Mouse (Mus musculus) heart, postnatal 0 days (tissue): ENCODE results near the gene Smad5.

Experiments used
- CTCF ChIP-seq: IDR thresholded peaks from 2 replicates; pipeline ENCODE4 v1.5.1; 2016; ENCODE audit warnings: antibody characterized with exemption, control low read depth, low read depth
- EP300 ChIP-seq: IDR thresholded peaks from 2 replicates; pipeline ENCODE4 v1.6.1; 2016; ENCODE audit warnings: antibody characterized with exemption, low read depth

DNA sequence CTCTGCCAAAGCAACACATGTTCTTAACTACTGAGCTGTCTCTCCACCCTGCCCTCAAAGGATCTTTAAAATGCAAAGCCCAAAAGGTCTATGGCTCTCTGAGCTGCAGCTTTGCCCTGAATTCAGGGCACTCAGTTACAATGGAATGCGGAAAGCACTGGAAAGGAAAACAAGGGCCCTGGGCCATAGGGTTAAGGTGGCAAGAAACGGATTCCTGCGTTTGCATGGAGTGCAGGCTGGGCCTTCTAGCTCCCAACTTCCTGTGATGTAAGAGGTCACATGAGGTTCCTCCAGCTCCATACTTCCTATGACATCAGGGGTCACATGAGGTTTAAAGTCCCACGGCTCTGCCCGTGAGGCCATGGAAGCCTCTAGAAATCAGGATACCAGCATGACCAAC, 48.6 kb upstream of the Smad5 start:
- TF ChIP-seq CTCF (no peak), EP300 (no peak)
